Mouse (Mus musculus) spleen, adult 2 months (tissue): Measurements from ENCODE around the gene Nes. TPM values are rescaled to one million over a fixed set of nuclear protein-coding genes. Genes with fewer than 3 reads are reported as not detected.

Source experiments
- DNase-seq, 2 experiments: peaks; one replicate each; pipeline versions ENCODE4 v3.0.0 to v3.0.0-alpha.2; 2012 to 2021; ENCODE audit warnings: low spot score in 2 of 2, low read depth in 1 of 2
- H3K27ac ChIP-seq: fragments of 200-500 bp; 2 replicates; pipeline ENCODE4 v1.5.1; 2012; ENCODE audit warnings: low read length, inconsistent platforms; ENCODE audit not compliant: insufficient read depth
- H3K27me3 ChIP-seq: fragments of 200-500 bp; 2 replicates; pipeline ENCODE4 v1.6.1; 2012; ENCODE audit warnings: mild to moderate bottlenecking, moderate library complexity, low read length, inconsistent platforms; ENCODE audit not compliant: control insufficient read depth, insufficient read depth
- H3K36me3 ChIP-seq: fragments of 200-500 bp; 2 replicates; pipeline ENCODE4 v1.6.1; 2012; ENCODE audit warnings: mild to moderate bottlenecking, low read length, inconsistent platforms; ENCODE audit not compliant: control insufficient read depth, insufficient read depth
- H3K4me1 ChIP-seq: fragments of 200-500 bp; 2 replicates; pipeline ENCODE4 v1.6.1; 2011; ENCODE audit warnings: inconsistent platforms; ENCODE audit not compliant: control insufficient read depth, insufficient read depth, insufficient read length
- H3K4me3 ChIP-seq: fragments of 200-500 bp; 2 replicates; pipeline ENCODE4 v1.5.1; 2011; ENCODE audit warnings: mild to moderate bottlenecking, inconsistent platforms; ENCODE audit not compliant: insufficient read depth, insufficient read length; ENCODE audit errors: extremely low read depth
- CTCF ChIP-seq: fragments of 200-500 bp; IDR thresholded peaks from 2 replicates; pipeline ENCODE4 v1.5.1; 2011; ENCODE audit warnings: mild to moderate bottlenecking, inconsistent platforms; ENCODE audit not compliant: insufficient read depth, insufficient read length, insufficient replicate concordance; ENCODE audit errors: extremely low read depth
- POLR2A ChIP-seq: fragments of 200-500 bp; IDR thresholded peaks from 2 replicates; pipeline ENCODE4 v1.6.1; 2011; ENCODE audit warnings: low read depth, low read length, inconsistent platforms
- WGBS: fragments of 180-500 bp; shearing (Covaris S2); methylation state at CpG from one replicate; pipeline ENCODE4 v1.1.7; 2018; 5-methylcytosine and 5-hydroxymethylcytosine counted together
- polyA plus RNA-seq: library from polyadenylated mRNA; depleted of rRNA; stranded (reverse); fragments of >200 nt; gene quantifications from 2 replicates; pipeline ENCODE4 v1.2.3, GENCODE M21; 2012

Nes gene
- polyA plus RNA-seq, 1 experiment, result 1.2 TPM

- DNase-seq, result no peak
- no peak overlapping the region for H3K27ac ChIP-seq
- peaks cover 31% of the 10 kb centered on the region for H3K27me3 ChIP-seq
- H3K4me3 ChIP-seq, result no peak overlapping the region
- no peaks in the 10 kb centered on the region; the same call in 1 of the 2 replicates for H3K4me1 ChIP-seq
- WGBS, result 34% methylated on average over 13 of the region's 13 CpGs
- no peaks in the 10 kb centered on the region for H3K36me3 ChIP-seq
- no peak for TF ChIP-seq CTCF
- TF ChIP-seq POLR2A, result no peak
Measured at GRCm38 (mm10) chr3:87949955-87950515, 20.8 kb upstream of the Nes start.

GRCm38 (mm10) chr3:87951946-87952345, 18.9 kb upstream of the Nes start:
- Histone ChIP-seq H3K36me3 (no peaks in the 10 kb centered on the region), H3K4me1 (no peaks in the 10 kb centered on the region; the same call in 1 of the 2 replicates), H3K27ac (no peak overlapping the region), H3K27me3 (peaks cover 28% of the 10 kb centered on the region), H3K4me3 (no peak overlapping the region)
- DNase-seq, result no peak
- 26% methylated on average over 12 of the region's 12 CpGs for WGBS
- no peak for TF ChIP-seq CTCF
- TF ChIP-seq POLR2A, result no peak

GRCm38 (mm10) chr3:87952440-87952839, 18.4 kb upstream of the Nes start:
- H3K27me3 ChIP-seq, result peaks cover 28% of the 10 kb centered on the region
- no peak for TF ChIP-seq CTCF
- no peak for TF ChIP-seq POLR2A
- no peaks in the 10 kb centered on the region; the same call in 1 of the 2 replicates for H3K4me1 ChIP-seq
- 6% methylated on average over 5 of the region's 5 CpGs for WGBS
- H3K36me3 ChIP-seq, result no peaks in the 10 kb centered on the region
- H3K4me3 ChIP-seq, result no peak overlapping the region
- DNase-seq, result no peak
- H3K27ac ChIP-seq, result no peak overlapping the region

- no peak for DNase-seq
- no peak for TF ChIP-seq POLR2A
- TF ChIP-seq CTCF, result no peak
- Histone ChIP-seq H3K36me3 (no peaks in the 10 kb centered on the region), H3K27ac (no peak overlapping the region), H3K4me3 (no peak overlapping the region), H3K4me1 (no peaks in the 10 kb centered on the region), H3K27me3 (peaks cover 13% of the 10 kb centered on the region)
- WGBS, result 77% methylated on average over 1 of the region's 1 CpGs
Measured at GRCm38 (mm10) chr3:87958056-87958455, 12.8 kb upstream of the Nes start.

- H3K4me1 ChIP-seq, result no peaks in the 10 kb centered on the region
- no peak overlapping the region for H3K4me3 ChIP-seq
- DNase-seq, result no peak
- no peak overlapping the region for H3K27ac ChIP-seq
- WGBS, result 74% methylated on average over 4 of the region's 4 CpGs
- H3K36me3 ChIP-seq, result no peaks in the 10 kb centered on the region
- peaks cover 11% of the 10 kb centered on the region for H3K27me3 ChIP-seq
- no peak for TF ChIP-seq POLR2A
Measured at GRCm38 (mm10) chr3:87958476-87958875, 12.4 kb upstream of the Nes start.

- WGBS, result 32% methylated on average over 1 of the region's 1 CpGs
- H3K27ac ChIP-seq, result no peak overlapping the region
- TF ChIP-seq CTCF, result no peak
- TF ChIP-seq POLR2A, result no peak
- no peaks in the 10 kb centered on the region for H3K4me1 ChIP-seq
- H3K27me3 ChIP-seq, result peaks cover 10% of the 10 kb centered on the region
- no peak for DNase-seq
- H3K36me3 ChIP-seq, result no peaks in the 10 kb centered on the region
- no peak overlapping the region for H3K4me3 ChIP-seq
Measured at GRCm38 (mm10) chr3:87958967-87959366, 11.9 kb upstream of the Nes start.

- TF ChIP-seq CTCF, result no peak
- TF ChIP-seq POLR2A, result no peak
- no peaks in the 10 kb centered on the region for H3K36me3 ChIP-seq
- no peaks in the 10 kb centered on the region for H3K4me1 ChIP-seq
- no peak overlapping the region for H3K27ac ChIP-seq
- H3K27me3 ChIP-seq, result peaks cover 10% of the 10 kb centered on the region
- 73% methylated on average over 7 of the region's 7 CpGs for WGBS
- no peak for DNase-seq
- H3K4me3 ChIP-seq, result no peak overlapping the region
Measured at GRCm38 (mm10) chr3:87959371-87959770, 11.5 kb upstream of the Nes start.
